Mouse (Mus musculus): ENCODE measurements around the gene Cd79b. TPM values are rescaled to one million over a fixed set of nuclear protein-coding genes. Genes with fewer than 3 reads are reported as not detected.

Gene Cd79b
- total RNA-seq, 2 experiments from 2014 or later: not detected

Other genes with a start within 250 kb of the Cd79b start
- gene Taco1, start 248.7 kb downstream of the Cd79b start, total RNA-seq (2021): 10 to 100 TPM; 15.3 to 15.6 TPM
- gene Map3k3, start 230.1 kb downstream of the Cd79b start, total RNA-seq (2021): 10 to 100 TPM; 24.2 to 29.1 TPM
- gene Gm10840, start 153.9 kb downstream of the Cd79b start, total RNA-seq (2021): not detected
- gene Limd2, start 153.9 kb downstream of the Cd79b start, total RNA-seq (2021): 100 to 1,000 TPM in 1 of 2 experiments, 10 to 100 TPM in 1; 97.2 to 103 TPM
- gene Strada, start 112.6 kb downstream of the Cd79b start, total RNA-seq (2021): 10 to 100 TPM; 24.3 to 26.9 TPM
- gene Ccdc47, start 98.4 kb downstream of the Cd79b start, total RNA-seq (2021): 10 to 100 TPM; 78.5 to 79.8 TPM
- gene Ddx42, start 97.8 kb downstream of the Cd79b start, total RNA-seq (2021): 10 to 100 TPM; 69.0 to 69.4 TPM
- gene Ftsj3, start 58.7 kb downstream of the Cd79b start, total RNA-seq (2021): 10 to 100 TPM; 28.9 to 30.7 TPM
- 100 to 1,000 TPM; 145 TPM for gene Psmc5, start 58.6 kb downstream of the Cd79b start, total RNA-seq (2021)
- gene Smarcd2, start 41.8 kb downstream of the Cd79b start, total RNA-seq (2021): 10 to 100 TPM; 14.1 to 15.9 TPM
- under 1 TPM; 0.11 to 0.20 TPM for gene Tcam1, start 38.1 kb downstream of the Cd79b start, total RNA-seq (2021)
- gene Gh, start 12.9 kb downstream of the Cd79b start, total RNA-seq (2021): not detected
- under 1 TPM in 1 of 2 experiments, not detected in 1; 0.06 TPM for gene Scn4a, start 38.5 kb upstream of the Cd79b start, total RNA-seq (2021)
- not detected for gene Prr29, start 50.7 kb upstream of the Cd79b start, total RNA-seq (2021)
- 1 to 10 TPM; 4.3 to 5.1 TPM for gene Icam2, start 73.3 kb upstream of the Cd79b start, total RNA-seq (2021)
- 1 to 10 TPM; 6.7 to 8.7 TPM for gene Ern1, start 173.1 kb upstream of the Cd79b start, total RNA-seq (2021)